Mouse (Mus musculus) frontal cortex, adult (tissue): ENCODE results near the gene 4930558K02Rik.
A peak's percentile ranks its signal among the peaks of the same experiment; 100 is the strongest.

Source experiments
- ATAC-seq: cut with Nextera tagmentation; 2 replicates; pipeline ENCODE4 v1.9.2; 2017; ENCODE audit warnings: mild to moderate bottlenecking, moderate library complexity, mixed read lengths; ENCODE audit not compliant: low TSS enrichment

Gene 4930558K02Rik

GRCm38 (mm10) chr1:161998781-161999180, 19.3 kb upstream of the 4930558K02Rik start:
- ATAC-seq = no peak

GRCm38 (mm10) chr1:161992389-161992788, 13.0 kb upstream of the 4930558K02Rik start:
- ATAC-seq = no peak

GRCm38 (mm10) chr1:161991846-161992245, 12.4 kb upstream of the 4930558K02Rik start:
- ATAC-seq = no peak

- no peak for ATAC-seq
Observed at GRCm38 (mm10) chr1:161990684-161991578, 11.5 kb upstream of the 4930558K02Rik start.

GRCm38 (mm10) chr1:161983979-161984566, 4.6 kb upstream of the 4930558K02Rik start:
- no peak for ATAC-seq

- ATAC-seq = peak; percentile 45; the same call in 1 of the 2 replicates
Observed at GRCm38 (mm10) chr1:161983451-161983850, 4.0 kb upstream of the 4930558K02Rik start.

GRCm38 (mm10) chr1:161980626-161981298, 1.3 kb upstream of the 4930558K02Rik start:
- ATAC-seq = no peak

GRCm38 (mm10) chr1:161980046-161980445, 610 bp upstream of the 4930558K02Rik start:
- ATAC-seq = no peak

GRCm38 (mm10) chr1:161978173-161978700, 1.2 kb downstream of the 4930558K02Rik start:
- no peak for ATAC-seq

- no peak for ATAC-seq
Observed at GRCm38 (mm10) chr1:161977331-161977730, 2.1 kb downstream of the 4930558K02Rik start.

- peak; percentile 89 for ATAC-seq
Observed at GRCm38 (mm10) chr1:161976255-161977182, 2.9 kb downstream of the 4930558K02Rik start.

- ATAC-seq = no peak
Observed at GRCm38 (mm10) chr1:161972233-161972632, 7.2 kb downstream of the 4930558K02Rik start.

GRCm38 (mm10) chr1:161970874-161971273, 8.6 kb downstream of the 4930558K02Rik start:
- no peak for ATAC-seq

GRCm38 (mm10) chr1:161968589-161969407, 10.6 kb downstream of the 4930558K02Rik start, which contains the start of gene Pigc:
Gene Pigc (plus strand): TSS chr1:161969186.
- peak; percentile 99 for ATAC-seq

- ATAC-seq = no peak
Observed at GRCm38 (mm10) chr1:161967936-161968335, 11.5 kb downstream of the 4930558K02Rik start.

GRCm38 (mm10) chr1:161962465-161963377, 16.7 kb downstream of the 4930558K02Rik start:
- peak; percentile 73 for ATAC-seq

- ATAC-seq = no peak
Observed at GRCm38 (mm10) chr1:161957964-161958950, 21.2 kb downstream of the 4930558K02Rik start.

- no peak for ATAC-seq
Observed at GRCm38 (mm10) chr1:161955846-161956245, 23.6 kb downstream of the 4930558K02Rik start.
